Mouse (Mus musculus): ENCODE data around the gene Cplx2. TPM values are rescaled to one million over a fixed set of nuclear protein-coding genes. Genes with fewer than 3 reads are reported as not detected.

Cplx2 gene
- total RNA-seq, 2 experiments from 2014 or later: 798 to 848 TPM

DNA sequence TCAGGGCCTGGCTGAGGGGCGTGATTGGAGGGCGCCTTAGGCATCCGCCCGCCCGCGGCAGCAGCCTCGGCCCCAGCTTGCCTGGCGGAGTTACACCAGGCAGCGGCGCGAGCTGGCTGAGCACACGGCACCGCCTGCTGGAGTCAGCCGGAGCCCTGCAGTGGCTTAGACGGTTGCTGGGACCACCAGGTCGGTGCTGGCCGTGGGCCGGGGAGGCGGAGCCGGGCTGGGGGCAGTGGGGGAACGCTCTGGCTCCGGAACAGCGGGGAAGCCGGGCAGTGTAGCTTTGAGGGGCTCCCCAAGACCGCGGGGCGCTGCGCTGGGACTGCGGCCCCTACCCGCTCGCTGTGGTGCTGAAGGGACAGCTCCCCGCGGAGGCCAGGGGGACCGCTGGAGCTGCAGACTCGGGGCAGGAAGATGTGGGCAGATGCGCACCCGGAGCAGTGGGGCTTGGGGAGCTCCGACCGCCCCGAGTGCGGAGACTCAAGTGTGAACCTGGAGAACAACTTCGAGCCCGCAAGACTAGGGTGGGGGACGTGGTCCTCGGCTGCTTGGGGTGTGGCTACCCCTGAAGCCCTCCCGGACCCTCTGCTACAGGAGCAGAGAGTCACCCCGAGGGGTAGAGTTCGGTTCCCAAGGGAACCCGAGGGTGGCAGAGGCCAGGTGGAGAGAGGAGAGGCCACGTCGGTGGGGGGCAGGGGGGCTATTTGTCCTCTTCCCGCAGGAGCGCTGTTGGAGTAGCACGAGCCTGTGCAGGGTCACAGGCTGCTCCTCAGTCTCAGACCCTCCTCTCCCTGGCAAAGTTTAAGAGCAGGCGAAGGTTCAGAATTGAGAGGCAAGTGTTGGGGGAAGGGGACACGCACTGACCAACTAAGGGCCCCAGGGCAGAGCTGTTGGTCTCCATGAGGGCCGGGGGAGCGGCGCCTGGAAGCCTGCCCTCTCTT is 510 bp downstream of the Cplx2 start:
- intact Hi-C loops (cut with DNase I): loop anchor here (1.0 to 5.0 kb wide), 5 partner anchors 34 to 257 kb away; no protein-coding TSS in a partner anchor

DNA sequence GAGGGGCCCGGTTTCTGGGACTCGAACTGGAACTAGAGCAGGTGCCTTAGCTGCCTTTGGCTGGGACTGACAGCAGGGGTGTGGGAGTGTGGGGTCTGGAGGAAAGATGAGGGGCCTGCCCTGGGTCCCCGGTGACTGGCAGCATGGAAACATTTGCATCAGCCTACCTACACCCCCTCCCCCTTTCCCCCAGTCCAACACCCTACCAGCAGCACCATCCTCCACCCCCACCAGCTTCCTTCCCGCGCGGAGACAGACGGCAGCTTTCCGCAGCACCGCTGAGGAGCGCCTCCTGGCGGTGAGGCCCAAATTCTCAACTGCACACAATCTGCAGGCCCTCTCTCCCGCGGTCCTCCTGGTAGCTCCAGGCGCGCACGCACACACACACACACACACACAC is 1.5 kb downstream of the Cplx2 start:
- intact Hi-C loops (cut with DNase I): loop anchor here (2.0 to 5.0 kb wide), 3 partner anchors 35 to 74 kb away; no protein-coding TSS in a partner anchor
- H3K27ac ChIP-seq: peak overlapping the region; percentile 95
- DNase-seq (ENCODE audit: extremely low spot score in 1 of 2, low spot score in 2 of 2): peak; percentile 87 to 92
- TF ChIP-seq CTCF (IDR thresholded peaks at IDR 0.05): peak; percentile 57
- H3K4me3 ChIP-seq: peak overlapping the region; percentile 54

More for the DNA sequence above, 510 bp downstream of the Cplx2 start:
- Histone ChIP-seq H3K27ac (peak overlapping the region; percentile 95), H3K4me3 (peak overlapping the region; percentile 54)
- peak; percentile 30 for TF ChIP-seq CTCF (IDR thresholded peaks at IDR 0.05)
- peak; percentile 61 to 71 for DNase-seq (ENCODE audit: extremely low spot score in 1 of 2, low spot score in 2 of 2)

DNA sequence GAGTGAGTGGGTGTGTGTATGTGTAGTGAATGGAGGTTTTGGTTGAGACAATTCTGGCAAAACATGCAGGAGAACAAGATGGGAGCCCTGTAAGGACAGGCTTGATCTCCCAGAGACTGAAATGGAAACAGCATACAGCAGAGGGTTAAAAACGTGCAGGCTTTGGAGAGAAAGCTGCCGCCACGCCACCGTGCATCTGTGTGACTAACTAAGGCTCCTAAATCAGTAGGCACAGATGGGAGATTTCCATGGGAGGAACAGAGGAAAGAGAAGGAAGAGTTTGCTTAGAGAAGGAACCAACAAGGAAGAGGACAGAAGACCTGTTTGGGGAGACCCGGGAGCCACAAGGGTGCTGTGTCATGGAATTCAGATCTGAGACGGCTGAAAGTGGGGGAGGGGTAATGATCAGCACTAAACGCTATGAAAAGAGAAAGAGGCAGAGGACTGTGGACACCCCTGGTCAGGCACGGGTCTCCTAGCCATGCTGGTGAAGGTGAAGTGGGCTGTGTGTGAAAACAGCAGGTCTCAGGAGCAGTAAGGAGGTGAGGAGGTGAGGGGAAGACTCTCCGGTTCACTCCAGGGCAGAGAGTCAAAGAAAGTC is 3.1 kb downstream of the Cplx2 start:
- intact Hi-C loops (cut with DNase I): loop anchor here (5.0 kb wide), 2 partner anchors 37 to 72 kb away; no protein-coding TSS in a partner anchor

DNA sequence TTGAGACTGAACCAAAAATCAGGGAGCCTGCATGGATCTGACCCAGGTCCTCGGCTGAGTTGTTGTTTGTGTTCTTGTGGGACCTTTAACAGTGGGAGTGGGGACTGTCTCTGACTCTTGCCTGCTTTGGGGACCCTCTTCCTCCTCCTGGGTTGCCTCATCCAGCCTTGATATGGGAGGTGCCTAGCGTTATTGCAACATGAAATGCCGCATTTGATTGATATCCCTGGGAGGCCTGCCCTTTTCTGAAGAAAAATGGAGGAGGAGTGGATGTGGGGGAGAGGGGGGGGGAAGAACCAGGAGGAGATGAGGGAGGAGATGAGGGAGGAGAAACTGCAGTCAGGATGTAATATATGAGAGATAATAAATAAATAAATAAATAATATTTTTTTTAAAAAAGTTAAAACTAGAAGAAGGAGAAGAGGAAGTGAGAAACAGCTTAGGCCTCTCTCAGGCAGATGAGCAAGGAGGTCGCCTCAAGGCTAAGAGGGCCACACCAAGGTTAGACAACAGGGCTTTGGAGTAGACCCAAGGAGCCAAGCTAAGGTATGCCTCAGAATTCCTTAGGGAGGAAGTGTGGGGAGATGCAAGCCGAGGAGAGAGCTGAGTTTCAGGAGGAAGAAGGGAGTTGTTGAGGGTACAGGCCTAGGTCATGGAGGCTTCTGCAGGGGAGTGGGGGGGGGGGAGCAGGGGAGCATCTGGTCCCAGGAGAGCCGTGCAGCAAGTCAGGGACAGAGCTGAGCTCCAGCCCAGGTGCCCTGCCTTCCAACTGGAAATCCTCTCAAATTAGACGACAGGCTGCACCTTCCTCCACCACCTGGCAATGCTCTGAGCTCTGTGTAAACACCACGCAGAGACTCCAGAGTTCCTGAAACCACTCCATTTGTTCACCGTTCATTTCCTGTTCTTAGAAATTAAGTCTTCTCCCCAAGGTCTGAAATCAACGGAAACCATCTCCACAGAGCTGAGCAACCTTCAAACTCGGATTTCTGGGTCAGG is 4.6 kb downstream of the Cplx2 start:
- no peak for TF ChIP-seq CTCF (IDR thresholded peaks at IDR 0.05)
- no peak for DNase-seq (ENCODE audit: extremely low spot score in 1 of 2, low spot score in 2 of 2)
- Histone ChIP-seq H3K4me3 (no peak overlapping the region), H3K27ac (no peak overlapping the region)
- intact Hi-C loops (cut with DNase I): no loop called here

More for the DNA sequence above, 3.1 kb downstream of the Cplx2 start:
- Histone ChIP-seq H3K27ac (peak overlapping the region; percentile 82), H3K4me3 (peak overlapping the region; percentile 35)
- DNase-seq (ENCODE audit: extremely low spot score in 1 of 2, low spot score in 2 of 2): no peak
- no peak for TF ChIP-seq CTCF (IDR thresholded peaks at IDR 0.05)

DNA sequence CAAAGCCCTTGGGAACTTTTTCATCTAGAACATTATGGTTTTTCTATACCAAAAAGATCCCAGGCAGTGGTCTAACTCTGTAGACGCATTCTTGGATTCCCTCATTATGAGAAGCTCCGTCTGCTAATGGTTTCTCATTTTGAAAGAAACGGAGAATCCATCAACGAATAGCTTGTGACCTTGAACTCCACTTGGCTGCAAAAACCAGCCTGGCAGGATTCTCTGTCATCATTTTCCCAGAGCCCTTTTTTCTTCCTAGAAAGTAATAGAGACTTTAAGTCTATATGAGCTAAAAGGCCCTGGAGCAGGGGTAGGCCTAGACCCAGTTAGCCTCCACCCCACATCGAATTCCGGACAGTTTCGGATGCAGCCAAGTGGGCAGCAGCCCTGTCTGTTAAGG is 5.6 kb downstream of the Cplx2 start:
- TF ChIP-seq CTCF (IDR thresholded peaks at IDR 0.05): no peak
- DNase-seq (ENCODE audit: extremely low spot score in 1 of 2, low spot score in 2 of 2): no peak
- no peak overlapping the region for H3K27ac ChIP-seq
- intact Hi-C loops (cut with DNase I): no loop called here
- H3K4me3 ChIP-seq: no peak overlapping the region

DNA sequence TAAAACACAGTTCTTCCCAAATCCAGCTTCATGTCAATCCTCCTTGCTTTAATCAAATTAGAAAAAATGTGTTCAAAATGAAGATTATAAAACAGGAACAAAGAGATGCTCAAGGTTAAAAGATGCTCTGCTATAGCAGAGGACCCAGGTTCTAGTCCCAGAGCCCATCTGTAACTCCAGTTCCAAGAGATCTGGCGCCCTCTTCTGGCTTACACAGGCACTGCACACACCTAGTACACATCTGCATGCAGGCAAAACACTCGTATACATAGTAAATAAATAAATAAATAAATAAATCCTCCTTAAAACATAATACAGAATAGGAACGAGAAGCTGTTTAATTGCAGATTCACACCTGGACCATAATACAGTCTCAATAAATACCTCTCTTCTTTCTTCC is 6.9 kb downstream of the Cplx2 start:
- Histone ChIP-seq H3K27ac (no peak overlapping the region), H3K4me3 (no peak overlapping the region)
- intact Hi-C loops (cut with DNase I): no loop called here
- DNase-seq (ENCODE audit: extremely low spot score in 1 of 2, low spot score in 2 of 2): no peak
- peak; percentile 55 for TF ChIP-seq CTCF (IDR thresholded peaks at IDR 0.05)

DNA sequence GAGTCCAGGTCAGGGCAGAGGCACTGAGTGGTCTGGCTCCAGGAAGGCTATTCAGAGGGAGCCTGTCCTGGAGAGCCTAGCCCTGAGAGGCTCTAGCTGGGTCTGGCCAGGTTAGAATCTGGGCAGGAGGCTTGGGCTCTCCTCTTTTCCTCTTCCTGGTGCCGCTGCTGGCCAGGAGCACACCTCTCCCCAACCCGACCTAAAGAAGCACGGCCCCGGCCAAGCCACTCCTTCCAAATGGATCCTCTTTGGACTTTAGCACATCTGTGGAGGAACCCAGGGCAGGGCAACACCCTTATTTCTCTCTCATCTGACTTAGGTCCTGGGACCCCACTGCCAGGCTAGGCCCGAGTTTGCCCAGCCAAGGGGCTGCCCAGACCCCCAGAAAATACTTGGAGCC is 9.3 kb downstream of the Cplx2 start:
- TF ChIP-seq CTCF (IDR thresholded peaks at IDR 0.05): no peak
- intact Hi-C loops (cut with DNase I): no loop called here
- DNase-seq (ENCODE audit: extremely low spot score in 1 of 2, low spot score in 2 of 2): no peak

DNA sequence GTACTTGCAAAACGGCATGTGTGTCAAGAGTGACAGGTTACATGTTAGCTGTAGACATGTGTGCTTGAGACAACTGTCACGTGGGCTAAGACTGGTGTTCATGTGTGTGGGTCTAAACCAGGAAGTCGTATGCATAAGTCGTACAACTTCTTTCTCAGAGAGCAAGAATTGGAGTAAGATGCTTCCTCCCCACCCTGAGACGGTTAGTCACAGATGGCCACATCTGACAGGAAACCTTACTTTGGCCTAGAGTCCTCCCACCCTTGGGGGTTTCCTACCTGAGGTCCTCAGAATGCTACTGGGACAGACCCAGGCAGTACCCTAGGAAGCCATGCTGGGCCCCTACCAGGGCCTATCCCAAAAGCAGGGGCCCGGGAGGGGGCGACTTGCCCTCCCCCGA is 10.2 kb downstream of the Cplx2 start:
- DNase-seq (ENCODE audit: extremely low spot score in 1 of 2, low spot score in 2 of 2): no peak
- no peak overlapping the region for H3K27ac ChIP-seq
- H3K4me3 ChIP-seq: no peak overlapping the region
- intact Hi-C loops (cut with DNase I): no loop called here
- TF ChIP-seq CTCF (IDR thresholded peaks at IDR 0.05): no peak

More for the DNA sequence above, 9.3 kb downstream of the Cplx2 start:
- Histone ChIP-seq H3K4me3 (no peak overlapping the region), H3K27ac (no peak overlapping the region)

DNA sequence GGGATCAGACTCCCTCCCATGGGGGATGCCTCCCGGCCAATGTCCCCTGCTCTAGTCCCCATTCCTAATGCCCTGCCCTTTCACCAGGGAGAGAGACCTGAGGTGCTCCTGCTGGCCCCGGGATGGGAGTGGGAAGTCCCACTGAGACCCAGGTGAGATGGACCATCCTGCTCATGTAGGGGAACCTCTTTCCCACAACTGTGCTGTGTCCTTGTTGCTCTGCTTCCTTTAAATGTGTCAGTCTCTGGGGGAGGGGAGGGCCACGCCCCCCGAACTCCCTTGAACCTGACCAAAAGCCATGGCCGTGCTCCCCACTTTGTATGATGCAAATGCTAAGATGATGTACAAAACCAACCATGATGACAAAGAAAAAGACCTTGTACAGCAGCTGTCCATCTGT is 12.4 kb downstream of the Cplx2 start:
- TF ChIP-seq CTCF (IDR thresholded peaks at IDR 0.05): no peak
- Histone ChIP-seq H3K4me3 (no peak overlapping the region), H3K27ac (no peak overlapping the region)
- intact Hi-C loops (cut with DNase I): no loop called here
- no peak for DNase-seq (ENCODE audit: extremely low spot score in 1 of 2, low spot score in 2 of 2)

DNA sequence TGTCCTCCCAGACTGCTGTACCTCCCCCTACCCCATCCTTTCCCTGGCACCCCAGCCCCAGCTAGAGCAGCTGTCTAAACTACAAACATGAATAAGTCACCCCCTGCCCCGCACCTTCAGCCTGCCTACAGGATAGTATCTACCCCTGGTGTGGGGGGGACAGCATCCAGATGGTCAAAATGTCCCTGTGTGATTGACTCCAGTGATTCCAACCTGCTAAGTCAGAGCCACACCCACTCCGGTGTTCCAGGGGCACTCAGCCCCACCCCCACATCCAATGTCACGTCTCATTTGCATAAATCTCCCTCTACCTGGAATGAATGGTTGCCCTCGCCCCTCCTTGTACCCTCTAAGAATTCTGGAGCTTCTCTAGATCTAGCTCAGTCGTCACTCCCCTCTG is 13.4 kb downstream of the Cplx2 start:
- H3K27ac ChIP-seq: peak overlapping the region; percentile 84
- DNase-seq (ENCODE audit: extremely low spot score in 1 of 2, low spot score in 2 of 2): no peak
- no peak for TF ChIP-seq CTCF (IDR thresholded peaks at IDR 0.05)
- intact Hi-C loops (cut with DNase I): no loop called here
- 0 out of 2 replicates have a peak overlapping the region, but pooled peaks have one; percentile 6 for H3K4me3 ChIP-seq
